Mouse (Mus musculus): ENCODE measurements around the gene Cdc42bpa.
A peak's percentile ranks its signal among the peaks of the same experiment; 100 is the strongest.

DNA sequence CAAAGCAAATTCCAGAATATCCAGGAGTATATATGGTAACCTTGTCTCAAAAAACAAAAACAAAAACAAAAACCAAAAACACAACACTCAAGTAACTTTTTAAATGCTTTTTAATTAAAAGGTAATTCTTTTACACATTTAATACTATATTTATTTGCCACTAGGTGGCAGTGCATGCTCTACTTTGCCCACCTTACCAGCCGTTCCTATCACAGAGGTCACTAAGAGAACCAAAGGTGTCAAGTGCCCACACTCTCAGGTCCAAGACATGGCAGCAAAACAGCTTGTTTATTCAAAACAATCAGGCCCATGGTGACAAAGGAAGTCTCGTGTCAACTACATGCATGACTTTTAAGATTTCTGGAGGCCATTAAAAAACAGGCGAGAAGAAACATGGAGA is 214.9 kb downstream of the Cdc42bpa start:
- TF ChIP-seq CTCF (IDR thresholded peaks at IDR 0.05) (peak; percentile 77), EP300 (IDR thresholded peaks at IDR 0.05; ENCODE audit: insufficient read depth, low read depth, low read length) (0 out of 2 replicates have a peak, but pooled peaks have one; percentile 12)

All from heart, adult 2 months (tissue).